Mouse (Mus musculus): ENCODE measurements around the gene Tm4sf5. TPM values are rescaled to one million over a fixed set of nuclear protein-coding genes. Genes with fewer than 3 reads are reported as not detected.
"Not testable (repeated sequence)": the region's sequence is repeated elsewhere in the genome, so short reads cannot be mapped to it uniquely, and the experiment has no call there.

Gene Tm4sf5
- polyA plus RNA-seq, 1 experiment = 1.2 TPM

DNA sequence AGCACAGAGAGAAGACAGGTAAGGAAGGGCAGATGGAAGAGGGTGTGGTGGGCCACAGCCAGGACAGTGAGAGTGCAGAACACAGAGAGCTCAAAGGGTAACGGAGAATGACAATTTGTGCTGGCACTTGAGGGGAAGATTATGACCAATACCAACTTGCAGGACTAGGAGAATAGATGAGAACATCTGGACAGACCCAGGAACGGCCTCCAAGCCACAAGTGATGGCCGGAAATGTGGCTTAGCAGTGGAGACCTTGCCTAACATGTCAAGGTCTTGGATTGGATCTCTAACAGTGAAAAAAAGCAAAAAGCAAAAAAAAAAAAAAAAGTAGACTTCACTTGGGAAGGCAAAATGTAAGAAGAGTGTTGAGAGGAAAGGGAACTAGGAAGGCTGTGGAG lies 35.3 kb upstream of the Tm4sf5 start:
- no peak overlapping the region; the same call in 1 of the 2 replicates for H3K27ac ChIP-seq (ENCODE audit: control insufficient read depth, insufficient read depth, low read depth, low read length)
- no peak overlapping the region for H3K4me3 ChIP-seq (ENCODE audit: control insufficient read depth, low read depth, low read length)
- no peak for TF ChIP-seq CTCF (IDR thresholded peaks at IDR 0.05; ENCODE audit: control insufficient read depth, insufficient read depth, insufficient replicate concordance, low read depth, low read length)
- no peak for TF ChIP-seq POLR2A (IDR thresholded peaks at IDR 0.05; ENCODE audit: control insufficient read depth, low read depth, low read length)
- no peaks in the 10 kb centered on the region for H3K27me3 ChIP-seq (ENCODE audit: control insufficient read depth, insufficient read depth, low read length)
- H3K36me3 ChIP-seq (ENCODE audit: control insufficient read depth, insufficient read depth, low read length) = no peaks in the 10 kb centered on the region
- H3K4me1 ChIP-seq (ENCODE audit: control insufficient read depth, insufficient read depth, low read length) = peaks cover 7% of the 10 kb centered on the region

DNA sequence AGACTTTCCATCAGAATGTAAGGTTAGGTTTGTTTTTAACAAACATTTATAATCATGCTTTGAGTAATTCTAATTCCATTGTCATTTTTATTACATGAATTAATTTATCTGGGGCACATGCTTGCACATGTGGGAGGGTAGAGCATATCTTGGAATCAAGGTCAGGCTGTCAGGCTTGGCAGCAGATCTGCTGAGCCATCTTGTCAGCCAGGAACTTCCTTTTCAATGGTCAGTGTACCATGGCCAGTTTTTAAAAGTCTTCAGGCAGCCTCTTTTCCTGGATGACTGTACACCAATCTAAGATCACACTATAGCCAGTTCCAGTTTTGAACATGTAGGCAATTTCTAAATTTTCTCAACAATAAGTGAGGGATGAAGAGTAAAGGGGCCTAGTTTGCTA lies 32.3 kb upstream of the Tm4sf5 start:
- Histone ChIP-seq H3K4me1 (ENCODE audit: control insufficient read depth, insufficient read depth, low read length) (peaks cover 7% of the 10 kb centered on the region), H3K36me3 (ENCODE audit: control insufficient read depth, insufficient read depth, low read length) (no peaks in the 10 kb centered on the region), H3K4me3 (ENCODE audit: control insufficient read depth, low read depth, low read length) (no peak overlapping the region), H3K27me3 (ENCODE audit: control insufficient read depth, insufficient read depth, low read length) (no peaks in the 10 kb centered on the region), H3K27ac (ENCODE audit: control insufficient read depth, insufficient read depth, low read depth, low read length) (no peak overlapping the region)
- no peak for TF ChIP-seq CTCF (IDR thresholded peaks at IDR 0.05; ENCODE audit: control insufficient read depth, insufficient read depth, insufficient replicate concordance, low read depth, low read length)

DNA sequence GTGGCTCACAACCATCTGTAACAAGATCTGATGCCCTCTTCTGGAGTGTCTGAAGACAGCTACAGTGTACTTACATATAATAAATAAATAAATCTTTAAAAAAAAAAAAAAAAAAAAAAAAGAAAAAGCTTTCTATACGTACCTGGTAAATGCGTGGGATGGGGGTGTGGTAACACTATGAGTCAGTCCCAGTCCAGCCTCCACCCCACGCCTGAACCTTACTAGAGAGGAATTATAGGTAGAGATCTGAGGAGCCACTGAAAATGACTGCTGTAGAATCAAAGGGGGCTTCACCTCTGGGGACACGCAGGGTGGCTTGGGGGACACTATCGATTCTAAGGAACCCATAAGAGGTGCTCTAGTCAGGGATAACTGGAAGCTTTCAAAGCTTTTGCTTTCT lies 31.8 kb upstream of the Tm4sf5 start:
- H3K4me3 ChIP-seq (ENCODE audit: control insufficient read depth, low read depth, low read length); H3K36me3 ChIP-seq (ENCODE audit: control insufficient read depth, insufficient read depth, low read length); H3K4me1 ChIP-seq (ENCODE audit: control insufficient read depth, insufficient read depth, low read length); H3K27me3 ChIP-seq (ENCODE audit: control insufficient read depth, insufficient read depth, low read length); H3K27ac ChIP-seq (ENCODE audit: control insufficient read depth, insufficient read depth, low read depth, low read length): not testable (repeated sequence)

DNA sequence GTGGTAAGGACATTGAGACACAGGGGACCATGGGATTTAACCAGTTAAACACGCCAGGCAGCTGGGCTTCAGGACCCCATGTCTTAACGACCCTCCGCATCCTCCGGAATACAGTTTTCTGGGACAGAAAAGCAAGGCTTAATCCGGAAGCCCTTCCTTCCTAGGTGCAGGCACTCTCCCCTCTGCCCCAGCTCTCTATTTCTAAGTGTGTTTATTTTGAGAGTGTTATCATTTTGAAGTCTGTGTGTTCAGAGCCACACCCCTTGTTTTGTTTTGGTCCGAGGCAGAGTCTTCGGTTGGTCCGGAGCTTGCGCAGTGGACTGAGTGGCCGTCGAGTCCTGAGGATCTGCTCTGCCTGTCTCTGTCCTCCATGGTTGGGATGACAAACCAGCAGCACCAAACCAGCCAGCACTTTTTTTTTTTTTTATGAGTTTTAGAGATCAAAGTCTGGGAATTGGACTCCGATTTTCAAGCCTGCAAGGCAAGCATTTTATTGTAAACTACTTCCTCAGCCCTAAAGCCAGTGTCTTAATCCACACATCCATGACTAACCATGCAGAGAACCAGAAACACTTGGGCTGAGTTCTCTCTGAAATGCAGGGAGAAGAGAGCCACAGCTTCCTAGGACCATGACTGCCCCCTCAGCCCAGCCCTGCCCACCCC lies 30.0 kb upstream of the Tm4sf5 start:
- Histone ChIP-seq H3K27me3 (ENCODE audit: control insufficient read depth, insufficient read depth, low read length) (no peaks in the 10 kb centered on the region), H3K27ac (ENCODE audit: control insufficient read depth, insufficient read depth, low read depth, low read length) (no peak overlapping the region), H3K36me3 (ENCODE audit: control insufficient read depth, insufficient read depth, low read length) (no peaks in the 10 kb centered on the region), H3K4me1 (ENCODE audit: control insufficient read depth, insufficient read depth, low read length) (peaks cover 7% of the 10 kb centered on the region), H3K4me3 (ENCODE audit: control insufficient read depth, low read depth, low read length) (no peak overlapping the region)
- TF ChIP-seq CTCF (IDR thresholded peaks at IDR 0.05; ENCODE audit: control insufficient read depth, insufficient read depth, insufficient replicate concordance, low read depth, low read length) (no peak), POLR2A (IDR thresholded peaks at IDR 0.05; ENCODE audit: control insufficient read depth, low read depth, low read length) (no peak)

DNA sequence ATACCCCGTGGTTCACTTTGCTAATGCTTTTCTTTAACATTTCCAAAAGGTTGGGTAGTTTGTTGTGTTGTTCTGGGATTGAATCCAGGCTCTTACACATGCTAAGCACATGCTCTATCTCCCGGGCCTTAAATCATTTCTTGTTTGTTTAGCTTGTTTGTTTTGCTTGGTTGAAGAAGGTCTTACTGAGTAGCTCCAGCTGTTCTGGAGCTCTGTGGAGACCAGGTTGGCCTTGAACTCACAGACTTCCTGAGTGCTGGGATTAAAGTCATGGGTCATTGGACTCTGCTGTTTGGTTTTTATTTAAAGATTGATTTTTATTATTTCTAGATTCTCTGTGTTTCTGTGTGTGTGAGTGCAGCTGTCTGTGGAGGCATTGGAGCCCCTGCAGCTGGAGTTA lies 19.5 kb upstream of the Tm4sf5 start:
- H3K4me1 ChIP-seq (ENCODE audit: control insufficient read depth, insufficient read depth, low read length) = no peaks in the 10 kb centered on the region
- H3K27me3 ChIP-seq (ENCODE audit: control insufficient read depth, insufficient read depth, low read length) = no peaks in the 10 kb centered on the region
- no peaks in the 10 kb centered on the region for H3K36me3 ChIP-seq (ENCODE audit: control insufficient read depth, insufficient read depth, low read length)
- no peak overlapping the region for H3K27ac ChIP-seq (ENCODE audit: control insufficient read depth, insufficient read depth, low read depth, low read length)
- no peak overlapping the region for H3K4me3 ChIP-seq (ENCODE audit: control insufficient read depth, low read depth, low read length)
- no peak for TF ChIP-seq CTCF (IDR thresholded peaks at IDR 0.05; ENCODE audit: control insufficient read depth, insufficient read depth, insufficient replicate concordance, low read depth, low read length)
- TF ChIP-seq POLR2A (IDR thresholded peaks at IDR 0.05; ENCODE audit: control insufficient read depth, low read depth, low read length) = no peak

DNA sequence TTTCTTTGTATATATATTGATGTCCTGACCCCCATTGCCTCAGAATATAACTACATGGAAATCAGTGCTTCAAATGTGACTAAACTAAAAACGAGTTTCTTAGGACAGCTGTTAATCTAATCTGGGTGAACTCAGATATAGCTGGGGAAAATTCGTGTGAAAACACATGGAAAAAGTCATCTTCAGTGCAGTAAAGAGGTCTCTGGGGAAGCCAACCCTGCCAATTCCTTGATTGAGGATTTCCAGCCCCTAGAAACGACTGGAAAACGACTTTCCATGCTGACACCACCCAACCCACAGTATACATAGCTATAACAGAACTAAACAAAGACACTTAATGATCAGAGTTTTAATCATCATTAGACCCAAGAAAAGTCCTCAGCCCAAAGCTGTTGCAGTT lies 17.2 kb upstream of the Tm4sf5 start:
- TF ChIP-seq POLR2A (IDR thresholded peaks at IDR 0.05; ENCODE audit: control insufficient read depth, low read depth, low read length) = no peak
- no peak for TF ChIP-seq CTCF (IDR thresholded peaks at IDR 0.05; ENCODE audit: control insufficient read depth, insufficient read depth, insufficient replicate concordance, low read depth, low read length)
- no peaks in the 10 kb centered on the region for H3K36me3 ChIP-seq (ENCODE audit: control insufficient read depth, insufficient read depth, low read length)
- H3K27me3 ChIP-seq (ENCODE audit: control insufficient read depth, insufficient read depth, low read length) = no peaks in the 10 kb centered on the region
- no peak overlapping the region for H3K4me3 ChIP-seq (ENCODE audit: control insufficient read depth, low read depth, low read length)
- H3K27ac ChIP-seq (ENCODE audit: control insufficient read depth, insufficient read depth, low read depth, low read length) = no peak overlapping the region
- H3K4me1 ChIP-seq (ENCODE audit: control insufficient read depth, insufficient read depth, low read length) = no peaks in the 10 kb centered on the region

DNA sequence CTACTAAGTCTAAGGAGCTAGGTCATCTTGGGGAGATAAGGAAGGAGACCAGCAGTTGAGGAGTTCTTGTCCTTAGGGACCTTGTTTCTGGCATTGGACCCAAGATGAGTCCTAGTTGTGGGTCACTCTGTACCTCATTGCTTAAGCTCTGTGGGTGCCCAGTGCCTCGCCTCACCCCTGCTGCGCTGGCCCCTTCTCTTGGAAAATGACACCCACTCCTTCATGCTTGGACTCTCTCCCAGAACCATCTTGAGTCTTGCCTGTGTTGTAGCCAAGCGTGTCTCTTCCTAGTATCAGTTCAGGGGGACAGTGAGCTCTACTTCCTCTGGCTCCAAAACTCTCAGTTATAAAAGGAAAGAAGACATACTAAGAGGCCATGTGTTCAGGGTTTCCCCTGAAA lies 15.9 kb upstream of the Tm4sf5 start:
- Histone ChIP-seq H3K4me1 (ENCODE audit: control insufficient read depth, insufficient read depth, low read length) (no peaks in the 10 kb centered on the region), H3K27me3 (ENCODE audit: control insufficient read depth, insufficient read depth, low read length) (no peaks in the 10 kb centered on the region), H3K4me3 (ENCODE audit: control insufficient read depth, low read depth, low read length) (no peak overlapping the region), H3K27ac (ENCODE audit: control insufficient read depth, insufficient read depth, low read depth, low read length) (peak overlapping the region; percentile 68), H3K36me3 (ENCODE audit: control insufficient read depth, insufficient read depth, low read length) (no peaks in the 10 kb centered on the region)
- no peak for TF ChIP-seq CTCF (IDR thresholded peaks at IDR 0.05; ENCODE audit: control insufficient read depth, insufficient read depth, insufficient replicate concordance, low read depth, low read length)
- no peak for TF ChIP-seq POLR2A (IDR thresholded peaks at IDR 0.05; ENCODE audit: control insufficient read depth, low read depth, low read length)

DNA sequence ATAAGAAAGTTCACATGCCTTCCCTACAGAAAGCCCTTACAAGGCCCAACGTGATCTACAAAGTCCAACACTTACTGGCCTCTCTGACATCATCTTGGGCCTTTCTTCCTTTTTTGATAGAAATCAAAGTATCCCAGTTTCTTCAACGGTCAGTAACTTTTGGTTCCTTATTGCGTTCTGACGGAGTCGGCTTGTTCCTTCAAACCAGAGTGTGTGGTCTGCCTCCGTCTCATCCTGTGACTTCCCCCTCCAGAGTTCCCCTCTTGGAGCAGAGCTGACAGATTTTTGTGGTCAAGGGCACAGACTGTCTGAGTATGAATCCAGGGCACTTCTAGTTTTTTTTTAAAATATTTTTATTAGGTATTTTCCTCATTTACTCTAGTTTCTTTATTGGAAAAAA lies 15.4 kb upstream of the Tm4sf5 start:
- TF ChIP-seq POLR2A (IDR thresholded peaks at IDR 0.05; ENCODE audit: control insufficient read depth, low read depth, low read length) (no peak), CTCF (IDR thresholded peaks at IDR 0.05; ENCODE audit: control insufficient read depth, insufficient read depth, insufficient replicate concordance, low read depth, low read length) (no peak)

More for the DNA sequence above, 15.4 kb upstream of the Tm4sf5 start:
- Histone ChIP-seq H3K4me3 (ENCODE audit: control insufficient read depth, low read depth, low read length) (no peak overlapping the region), H3K36me3 (ENCODE audit: control insufficient read depth, insufficient read depth, low read length) (no peaks in the 10 kb centered on the region), H3K27me3 (ENCODE audit: control insufficient read depth, insufficient read depth, low read length) (no peaks in the 10 kb centered on the region), H3K27ac (ENCODE audit: control insufficient read depth, insufficient read depth, low read depth, low read length) (peak overlapping the region; percentile 68), H3K4me1 (ENCODE audit: control insufficient read depth, insufficient read depth, low read length) (no peaks in the 10 kb centered on the region)
